Mouse (Mus musculus): ENCODE data around the gene Rtn1. TPM values are rescaled to one million over a fixed set of nuclear protein-coding genes. Genes with fewer than 3 reads are reported as not detected.

The Rtn1 gene
- polyA plus RNA-seq, 1 experiment, result 1.4 TPM

DNA sequence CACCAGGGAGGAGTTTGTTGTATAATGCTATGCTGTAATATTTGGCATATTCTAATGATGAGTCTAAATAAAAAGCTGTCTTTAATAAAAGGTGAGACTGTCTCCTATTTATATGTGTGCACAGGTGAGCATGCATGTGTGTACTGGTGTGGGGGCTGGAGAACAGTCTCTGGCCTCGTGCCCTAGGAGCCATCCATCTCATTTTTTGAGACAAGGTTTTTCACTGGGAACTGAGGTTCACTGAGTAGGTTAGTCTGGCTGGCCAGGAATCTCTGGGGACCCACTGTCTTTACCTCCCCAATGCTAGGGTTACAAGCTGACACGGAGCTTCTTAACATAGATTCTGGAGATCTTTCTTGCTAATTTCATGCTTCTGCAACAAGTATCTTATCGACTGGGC lies 176.7 kb downstream of the Rtn1 start:
- no peak for DNase-seq (ENCODE audit: low read depth)

GRCm38 (mm10) chr12:72229451-72230196 lies 179.2 kb downstream of the Rtn1 start:
- DNase-seq (ENCODE audit: low read depth), result no peak

DNA sequence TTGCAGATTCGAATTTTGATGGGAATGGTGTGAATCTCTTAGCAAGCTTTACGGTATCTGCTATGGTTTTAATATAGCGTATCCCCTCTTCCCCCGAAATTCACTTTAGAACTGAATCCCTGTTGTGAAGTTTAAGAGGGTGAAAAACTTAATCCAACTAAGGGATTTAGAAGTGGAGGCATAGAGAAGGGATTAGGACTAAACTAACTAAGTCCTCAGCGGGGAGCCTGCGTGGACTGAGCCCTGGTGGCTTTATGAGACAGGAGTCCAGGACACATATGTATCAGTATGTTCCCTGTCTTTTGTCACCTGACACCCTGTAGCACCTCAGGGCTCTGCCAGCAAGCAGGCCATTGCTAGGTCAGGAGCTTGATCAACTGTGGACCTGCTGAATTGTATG lies 181.1 kb downstream of the Rtn1 start:
- no peak for DNase-seq (ENCODE audit: low read depth)

- DNase-seq (ENCODE audit: low read depth), result no peak
Measured at GRCm38 (mm10) chr12:72225371-72225770, 183.5 kb downstream of the Rtn1 start.

DNA sequence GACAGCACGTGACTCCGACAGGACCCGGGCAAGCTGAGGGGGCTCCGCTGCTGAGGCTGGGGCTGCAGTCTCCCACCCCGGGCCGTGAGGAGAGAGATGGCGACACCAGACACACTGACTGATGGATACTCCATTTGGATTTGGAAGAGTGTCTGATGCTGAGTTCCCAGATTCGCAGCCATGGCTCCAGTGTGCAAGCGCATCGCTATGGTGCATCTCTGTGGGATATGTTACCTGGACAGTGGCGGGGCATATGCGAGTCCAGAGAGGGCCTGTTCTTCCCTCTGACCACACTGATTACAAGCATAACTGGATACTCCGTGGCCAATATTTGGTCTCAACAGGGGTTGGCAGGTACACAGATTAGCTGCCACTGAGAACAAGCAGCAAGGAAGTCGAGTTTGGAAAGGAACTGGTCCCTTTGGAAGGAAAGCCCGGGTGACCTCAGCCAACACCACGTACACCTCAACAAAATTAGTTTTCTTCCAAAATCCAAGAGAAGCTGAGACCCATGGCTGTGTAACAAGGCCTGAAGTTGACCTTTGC lies 185.2 kb downstream of the Rtn1 start:
- DNase-seq (ENCODE audit: low read depth), result no peak

- DNase-seq (ENCODE audit: low read depth), result no peak
Measured at GRCm38 (mm10) chr12:72213554-72213953, 195.3 kb downstream of the Rtn1 start.

- DNase-seq (ENCODE audit: low read depth), result no peak
Measured at GRCm38 (mm10) chr12:72200828-72201227, 208.0 kb downstream of the Rtn1 start.

DNA sequence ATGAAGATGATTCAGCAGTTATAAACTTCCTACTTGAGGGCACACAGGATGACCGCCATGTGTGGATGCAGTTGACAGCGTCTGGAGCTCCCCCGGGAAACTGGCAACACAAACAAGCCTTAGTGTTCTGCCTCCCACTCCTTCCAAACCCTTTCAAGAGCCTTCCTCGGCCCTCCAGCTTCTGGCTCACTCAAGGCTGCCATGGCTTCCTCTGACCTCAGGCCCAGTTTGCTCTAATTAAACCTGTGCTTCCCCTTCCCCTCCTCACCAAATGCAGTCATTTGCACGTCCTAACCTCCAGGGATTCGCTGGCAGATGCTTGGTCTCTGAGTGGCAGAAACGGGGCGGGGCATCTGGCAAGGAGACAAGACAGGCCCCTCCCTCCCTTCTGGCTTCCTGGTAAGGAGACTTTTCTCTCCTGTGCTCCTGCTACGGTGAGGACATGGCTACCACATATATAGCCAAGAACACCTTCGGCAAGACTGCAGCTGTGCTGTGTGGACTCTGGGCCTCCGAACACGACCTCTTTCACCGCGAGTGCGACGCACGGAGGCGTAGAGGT lies 210.8 kb downstream of the Rtn1 start:
- DNase-seq (ENCODE audit: low read depth), result no peak

GRCm38 (mm10) chr12:72197434-72197833 lies 211.4 kb downstream of the Rtn1 start:
- no peak for DNase-seq (ENCODE audit: low read depth)

DNA sequence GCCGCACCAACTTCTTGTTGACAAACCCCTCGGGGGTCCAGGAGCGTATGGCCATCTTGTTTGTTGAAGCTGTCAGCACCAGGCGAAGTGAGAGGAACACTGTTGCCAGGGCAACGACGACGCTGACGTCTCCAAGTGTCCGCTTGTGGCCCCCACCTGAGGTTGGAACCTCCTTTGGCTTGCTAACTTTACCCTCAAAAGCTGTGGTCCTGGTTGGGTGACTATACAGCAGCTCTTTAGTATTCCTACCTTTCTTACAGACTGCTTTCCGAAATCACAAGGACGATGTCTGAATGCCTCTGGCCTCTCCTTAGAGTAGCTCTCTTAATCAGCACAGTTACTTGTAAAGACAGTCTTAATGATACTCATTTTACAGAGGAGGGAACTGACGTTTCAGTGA lies 223.9 kb downstream of the Rtn1 start, which contains the start of gene Ccdc175:
Gene Ccdc175, minus strand, starts transcription at position 101 of the 400 bp plus-strand sequence.
- no peak for DNase-seq (ENCODE audit: low read depth)

GRCm38 (mm10) chr12:72179561-72179960 lies 229.3 kb downstream of the Rtn1 start:
- DNase-seq (ENCODE audit: low read depth), result no peak

- DNase-seq (ENCODE audit: low read depth), result no peak
Measured at GRCm38 (mm10) chr12:72178322-72178721, 230.5 kb downstream of the Rtn1 start.

Other genes with a start within 250 kb of the Rtn1 start
- 0.04 TPM in 1 of 2 replicates, not detected in the other for gene Ccdc175, start 224.0 kb downstream of the Rtn1 start, polyA plus RNA-seq (2012; rRNA removed)
- 2.9 and 3.3 TPM in 2 replicates for gene Lrrc9, start 32.8 kb upstream of the Rtn1 start, polyA plus RNA-seq (2012; rRNA removed)
- gene Pcnx4, start 127.3 kb upstream of the Rtn1 start, polyA plus RNA-seq (2012; rRNA removed), result 5.1 and 5.3 TPM in 2 replicates
- gene Gm4756, start 240.6 kb upstream of the Rtn1 start, polyA plus RNA-seq (2012; rRNA removed), result 0.15 TPM in 1 of 2 replicates, not detected in the other